Mouse (Mus musculus): ENCODE results near the gene Mgmt. TPM values are rescaled to one million over a fixed set of nuclear protein-coding genes. Genes with fewer than 3 reads are reported as not detected.

Gene Mgmt
- polyA plus RNA-seq, 1 experiment from 2014 or later = 1.5 TPM

DNA sequence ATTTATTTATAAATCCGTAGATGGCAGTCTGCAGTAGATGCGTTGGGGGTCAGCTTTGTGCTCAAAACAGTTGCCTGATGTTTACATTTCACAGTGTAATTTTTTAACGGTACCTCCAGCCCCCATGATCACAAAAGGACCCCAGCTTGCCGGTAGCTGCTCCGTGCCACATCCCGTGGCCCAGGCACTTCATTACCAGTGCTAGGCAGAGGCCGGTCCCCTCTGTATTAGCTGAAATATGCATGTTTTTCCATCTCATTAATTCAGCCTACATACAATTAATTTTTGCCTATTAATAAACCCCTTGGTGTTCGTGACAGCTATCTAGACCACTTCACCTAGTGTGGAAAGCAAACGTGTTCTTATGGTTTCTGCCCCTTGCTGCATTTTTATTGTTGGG lies 169.8 kb downstream of the Mgmt start:
- DNase-seq (peak; percentile 62), ATAC-seq (ENCODE audit: low FRiP score, low TSS enrichment) (no peak; the same call in 1 of the 2 replicates)
- H3K4me2 ChIP-seq (ENCODE audit: low read length) = peak overlapping the region; percentile 17; the same call in 1 of the 2 replicates
- no peaks in the 10 kb centered on the region for H3K27me3 ChIP-seq (ENCODE audit: control insufficient read depth, insufficient read depth, low read length)
- H3K36me3 ChIP-seq (ENCODE audit: control insufficient read depth, insufficient read depth, low read length) = no peaks in the 10 kb centered on the region
- H3K4me1 ChIP-seq (ENCODE audit: control insufficient read depth, insufficient read depth, low read length) = peaks cover 11% of the 10 kb centered on the region
- H3K4me3 ChIP-seq (replicated peaks; ENCODE audit: low read depth, low read length) = no peak overlapping the region
- WGBS = 38% methylated on average over 9 of the region's 9 CpGs
- H3K27ac ChIP-seq (replicated peaks; ENCODE audit: low read depth, low read length) = peak overlapping the region; percentile 68
- H3K9me3 ChIP-seq (ENCODE audit: control insufficient read depth, low read length) = no peaks in the 10 kb centered on the region
- no peak overlapping the region for H3K9ac ChIP-seq (replicated peaks; ENCODE audit: low read length)

DNA sequence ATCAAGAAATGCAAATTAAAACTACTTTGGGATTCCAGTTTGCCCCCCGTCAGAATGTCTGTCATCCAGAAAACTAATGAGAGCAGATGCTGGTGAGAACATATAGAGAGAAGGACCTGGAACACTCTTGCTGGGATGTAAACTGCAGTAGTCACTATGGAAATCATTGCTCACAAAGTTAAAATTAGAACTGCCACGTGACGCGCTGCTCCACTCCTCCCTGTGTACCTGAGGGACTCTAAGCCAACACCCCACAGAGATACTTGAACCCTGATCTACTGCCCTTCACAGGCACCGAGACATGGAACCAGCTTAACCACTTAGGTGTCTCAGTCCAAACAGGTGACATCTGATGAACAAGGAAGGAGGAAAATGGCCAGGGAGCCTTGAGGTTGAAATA lies 171.0 kb downstream of the Mgmt start:
- ATAC-seq (ENCODE audit: low FRiP score, low TSS enrichment) (no peak), DNase-seq (no peak)
- Histone ChIP-seq H3K4me2 (ENCODE audit: low read length) (no peak overlapping the region), H3K9me3 (ENCODE audit: control insufficient read depth, low read length) (no peaks in the 10 kb centered on the region), H3K27me3 (ENCODE audit: control insufficient read depth, insufficient read depth, low read length) (no peaks in the 10 kb centered on the region), H3K4me3 (replicated peaks; ENCODE audit: low read depth, low read length) (no peak overlapping the region), H3K27ac (replicated peaks; ENCODE audit: low read depth, low read length) (no peak overlapping the region), H3K36me3 (ENCODE audit: control insufficient read depth, insufficient read depth, low read length) (no peaks in the 10 kb centered on the region), H3K4me1 (ENCODE audit: control insufficient read depth, insufficient read depth, low read length) (peaks cover 11% of the 10 kb centered on the region), H3K9ac (replicated peaks; ENCODE audit: low read length) (no peak overlapping the region)
- 73% methylated on average over 5 of the region's 5 CpGs for WGBS

DNA sequence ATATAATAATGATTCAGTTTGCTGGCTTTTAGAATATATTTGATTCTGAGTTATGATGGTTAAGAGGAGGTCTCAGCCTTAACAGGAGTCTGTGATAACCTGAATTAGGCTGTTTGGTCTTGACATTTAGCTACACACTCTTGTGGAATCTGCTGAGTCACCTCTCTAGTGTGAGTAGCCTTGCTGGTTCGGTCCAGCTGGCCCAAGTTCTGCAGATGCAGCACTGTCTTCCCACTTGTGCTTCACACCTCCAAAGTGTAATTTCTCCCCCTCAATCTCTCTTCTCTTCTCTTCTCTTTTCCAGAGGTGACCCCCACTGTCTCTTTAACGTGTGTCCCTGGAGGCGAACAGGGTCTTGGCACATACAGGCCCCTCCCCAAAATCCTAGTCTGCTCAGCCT lies 171.8 kb downstream of the Mgmt start:
- H3K4me3 ChIP-seq (replicated peaks; ENCODE audit: low read depth, low read length) = no peak overlapping the region
- ATAC-seq (ENCODE audit: low FRiP score, low TSS enrichment) = no peak
- no peaks in the 10 kb centered on the region for H3K36me3 ChIP-seq (ENCODE audit: control insufficient read depth, insufficient read depth, low read length)
- H3K4me2 ChIP-seq (ENCODE audit: low read length) = no peak overlapping the region
- 85% methylated on average over 3 of the region's 3 CpGs for WGBS
- peaks cover 11% of the 10 kb centered on the region for H3K4me1 ChIP-seq (ENCODE audit: control insufficient read depth, insufficient read depth, low read length)
- H3K9ac ChIP-seq (replicated peaks; ENCODE audit: low read length) = no peak overlapping the region
- no peak overlapping the region for H3K27ac ChIP-seq (replicated peaks; ENCODE audit: low read depth, low read length)
- no peaks in the 10 kb centered on the region for H3K27me3 ChIP-seq (ENCODE audit: control insufficient read depth, insufficient read depth, low read length)
- no peaks in the 10 kb centered on the region for H3K9me3 ChIP-seq (ENCODE audit: control insufficient read depth, low read length)
- DNase-seq = no peak

DNA sequence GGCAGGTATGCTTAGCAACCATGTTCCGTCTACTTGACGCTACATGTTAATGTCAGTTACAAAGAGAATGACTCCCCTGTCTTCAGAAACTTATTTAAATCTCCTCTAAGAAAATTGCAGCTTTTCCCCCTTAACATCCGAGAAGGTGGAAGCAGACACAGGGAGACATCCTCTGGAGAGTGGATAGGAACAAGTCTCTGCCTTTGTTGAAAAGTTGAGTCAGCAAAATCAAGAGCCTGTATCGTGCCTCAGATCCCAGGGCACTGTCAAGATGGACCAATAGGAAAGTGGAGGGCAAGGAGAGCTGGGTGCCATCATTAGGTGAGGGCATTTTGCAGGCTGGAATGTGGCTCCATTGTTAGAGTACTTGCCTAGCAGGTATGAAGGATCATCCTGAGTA lies 172.6 kb downstream of the Mgmt start:
- Histone ChIP-seq H3K9me3 (ENCODE audit: control insufficient read depth, low read length) (no peaks in the 10 kb centered on the region), H3K27me3 (ENCODE audit: control insufficient read depth, insufficient read depth, low read length) (no peaks in the 10 kb centered on the region), H3K4me1 (ENCODE audit: control insufficient read depth, insufficient read depth, low read length) (peaks cover 11% of the 10 kb centered on the region), H3K36me3 (ENCODE audit: control insufficient read depth, insufficient read depth, low read length) (no peaks in the 10 kb centered on the region), H3K4me3 (replicated peaks; ENCODE audit: low read depth, low read length) (no peak overlapping the region), H3K9ac (replicated peaks; ENCODE audit: low read length) (no peak overlapping the region), H3K27ac (replicated peaks; ENCODE audit: low read depth, low read length) (no peak overlapping the region), H3K4me2 (ENCODE audit: low read length) (no peak overlapping the region)
- DNase-seq (no peak), ATAC-seq (ENCODE audit: low FRiP score, low TSS enrichment) (no peak)
- WGBS = 85% methylated on average over 4 of the region's 4 CpGs

DNA sequence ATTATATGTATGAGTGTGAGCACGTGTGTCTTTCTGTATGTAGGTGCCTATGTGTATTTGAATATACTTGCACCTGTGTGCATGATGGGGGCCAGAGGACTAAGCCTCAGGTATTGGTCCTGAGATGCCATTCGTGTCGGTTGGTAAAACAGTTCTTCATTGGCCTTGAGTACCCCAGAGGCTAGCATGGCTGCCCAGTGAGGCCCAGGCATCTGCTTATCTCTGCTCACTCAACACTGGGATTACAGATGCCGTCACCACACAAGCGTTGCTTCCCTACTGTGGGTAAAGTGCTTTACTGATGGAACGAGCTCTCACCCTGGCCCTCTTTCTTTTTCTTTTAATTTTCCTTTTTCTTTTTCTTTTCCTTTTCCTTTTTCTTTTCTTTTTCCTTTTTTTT lies 173.3 kb downstream of the Mgmt start:
- H3K4me3 ChIP-seq (replicated peaks; ENCODE audit: low read depth, low read length) = no peak overlapping the region
- WGBS = 82% methylated on average over 6 of the region's 6 CpGs
- H3K27me3 ChIP-seq (ENCODE audit: control insufficient read depth, insufficient read depth, low read length) = no peaks in the 10 kb centered on the region
- DNase-seq = no peak
- H3K9me3 ChIP-seq (ENCODE audit: control insufficient read depth, low read length) = no peaks in the 10 kb centered on the region
- H3K36me3 ChIP-seq (ENCODE audit: control insufficient read depth, insufficient read depth, low read length) = no peaks in the 10 kb centered on the region
- no peak overlapping the region for H3K27ac ChIP-seq (replicated peaks; ENCODE audit: low read depth, low read length)
- H3K4me2 ChIP-seq (ENCODE audit: low read length) = no peak overlapping the region
- H3K9ac ChIP-seq (replicated peaks; ENCODE audit: low read length) = no peak overlapping the region
- ATAC-seq (ENCODE audit: low FRiP score, low TSS enrichment) = no peak
- H3K4me1 ChIP-seq (ENCODE audit: control insufficient read depth, insufficient read depth, low read length) = peaks cover 11% of the 10 kb centered on the region

DNA sequence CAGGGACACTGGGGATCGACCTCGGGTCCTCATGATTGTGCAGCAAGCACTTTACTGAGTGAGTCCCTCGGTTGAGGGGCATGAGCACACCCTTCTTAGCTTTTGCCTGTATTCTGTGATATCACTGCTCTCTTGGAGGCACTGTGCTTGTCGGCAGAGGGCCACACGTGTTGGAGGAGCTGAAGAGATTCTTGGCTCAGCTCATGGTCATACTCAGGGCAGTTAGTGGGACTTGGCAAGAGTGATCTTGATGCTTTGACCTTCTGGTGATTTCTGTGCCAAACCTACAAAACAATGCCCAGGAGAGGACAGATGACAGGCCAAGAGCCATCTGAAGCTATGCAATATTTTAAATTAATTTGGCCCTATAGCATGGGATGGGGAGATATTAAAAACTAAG lies 174.4 kb downstream of the Mgmt start:
- 91% methylated on average over 5 of the region's 5 CpGs for WGBS
- H3K9me3 ChIP-seq (ENCODE audit: control insufficient read depth, low read length) = no peaks in the 10 kb centered on the region
- DNase-seq (no peak), ATAC-seq (ENCODE audit: low FRiP score, low TSS enrichment) (no peak)
- no peak overlapping the region for H3K4me3 ChIP-seq (replicated peaks; ENCODE audit: low read depth, low read length)
- H3K4me2 ChIP-seq (ENCODE audit: low read length) = no peak overlapping the region
- peaks cover 11% of the 10 kb centered on the region for H3K4me1 ChIP-seq (ENCODE audit: control insufficient read depth, insufficient read depth, low read length)
- H3K9ac ChIP-seq (replicated peaks; ENCODE audit: low read length) = no peak overlapping the region
- H3K36me3 ChIP-seq (ENCODE audit: control insufficient read depth, insufficient read depth, low read length) = no peaks in the 10 kb centered on the region
- no peaks in the 10 kb centered on the region for H3K27me3 ChIP-seq (ENCODE audit: control insufficient read depth, insufficient read depth, low read length)
- no peak overlapping the region for H3K27ac ChIP-seq (replicated peaks; ENCODE audit: low read depth, low read length)

DNA sequence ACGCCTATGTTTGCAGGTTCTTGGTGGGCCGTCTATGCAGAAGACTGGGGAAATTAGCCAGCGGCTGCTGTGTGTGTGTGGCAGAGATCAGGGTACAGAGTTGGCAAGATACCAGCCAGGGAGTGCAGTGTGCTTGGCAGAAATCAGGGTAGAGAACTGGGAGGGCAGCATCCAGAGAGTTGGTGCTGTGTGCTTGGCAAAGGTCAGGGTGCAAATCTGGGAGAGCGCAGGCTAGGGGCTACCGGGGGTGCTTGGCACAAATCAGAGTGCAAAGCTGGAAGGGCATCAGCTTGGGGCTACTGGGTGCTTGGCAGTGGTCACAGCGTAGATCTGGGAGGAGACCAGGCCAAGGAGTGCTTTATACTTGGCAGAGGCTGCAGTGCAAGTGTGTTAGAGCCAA lies 175.4 kb downstream of the Mgmt start:
- Histone ChIP-seq H3K4me2 (ENCODE audit: low read length) (no peak overlapping the region), H3K27ac (replicated peaks; ENCODE audit: low read depth, low read length) (no peak overlapping the region), H3K4me3 (replicated peaks; ENCODE audit: low read depth, low read length) (no peak overlapping the region), H3K36me3 (ENCODE audit: control insufficient read depth, insufficient read depth, low read length) (no peaks in the 10 kb centered on the region), H3K9me3 (ENCODE audit: control insufficient read depth, low read length) (no peaks in the 10 kb centered on the region), H3K4me1 (ENCODE audit: control insufficient read depth, insufficient read depth, low read length) (peaks cover 2% of the 10 kb centered on the region; the same call in 1 of the 2 replicates), H3K27me3 (ENCODE audit: control insufficient read depth, insufficient read depth, low read length) (no peaks in the 10 kb centered on the region), H3K9ac (replicated peaks; ENCODE audit: low read length) (no peak overlapping the region)
- no peak for ATAC-seq (ENCODE audit: low FRiP score, low TSS enrichment)
- DNase-seq = no peak
- WGBS = 89% methylated on average over 6 of the region's 6 CpGs

DNA sequence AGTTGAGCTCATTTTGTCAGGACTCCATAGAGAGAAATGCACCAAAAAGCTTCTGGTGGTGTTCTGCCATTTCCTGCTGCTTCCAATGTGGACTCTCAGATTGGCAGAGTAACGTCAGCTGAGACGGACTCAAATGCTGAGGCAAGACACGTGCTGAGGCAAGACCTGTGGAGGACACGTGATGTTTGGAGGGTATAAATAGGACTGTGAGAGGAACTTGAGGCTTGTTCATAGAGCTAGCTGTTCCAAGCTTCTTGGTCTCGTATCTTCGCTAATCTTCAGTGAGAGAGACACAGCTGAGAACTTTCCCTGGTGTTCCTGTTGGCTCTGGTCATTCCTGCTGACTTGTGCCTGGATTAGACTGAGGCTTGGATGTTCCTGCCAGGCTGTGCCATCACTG lies 176.9 kb downstream of the Mgmt start:
- Histone ChIP-seq H3K9me3 (ENCODE audit: control insufficient read depth, low read length) (no peaks in the 10 kb centered on the region), H3K4me2 (ENCODE audit: low read length) (no peak overlapping the region), H3K27ac (replicated peaks; ENCODE audit: low read depth, low read length) (no peak overlapping the region), H3K4me3 (replicated peaks; ENCODE audit: low read depth, low read length) (no peak overlapping the region), H3K27me3 (ENCODE audit: control insufficient read depth, insufficient read depth, low read length) (no peaks in the 10 kb centered on the region), H3K36me3 (ENCODE audit: control insufficient read depth, insufficient read depth, low read length) (no peaks in the 10 kb centered on the region), H3K9ac (replicated peaks; ENCODE audit: low read length) (no peak overlapping the region), H3K4me1 (ENCODE audit: control insufficient read depth, insufficient read depth, low read length) (no peaks in the 10 kb centered on the region)
- no peak for ATAC-seq (ENCODE audit: low FRiP score, low TSS enrichment)
- DNase-seq = no peak
- 90% methylated on average over 6 of the region's 6 CpGs for WGBS

DNA sequence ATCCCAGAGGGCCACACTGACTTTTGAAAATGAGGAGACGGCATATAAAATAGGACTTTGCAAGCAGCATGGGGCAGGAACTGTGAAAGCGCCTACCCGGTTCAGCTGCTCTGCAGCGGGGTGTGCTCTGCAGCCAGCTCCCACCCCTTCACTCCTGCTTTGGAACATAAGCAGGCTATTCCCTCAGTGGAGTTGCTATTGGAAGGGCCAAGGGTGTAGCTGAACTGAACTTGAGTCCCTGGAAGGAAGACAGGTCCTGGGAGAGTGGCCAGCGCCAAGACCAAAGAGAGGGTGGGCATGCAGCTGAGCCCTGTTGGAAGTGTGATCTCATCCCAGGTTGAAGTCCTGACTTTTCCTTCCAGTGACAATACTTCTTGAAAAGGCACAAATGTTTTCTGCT lies 179.5 kb downstream of the Mgmt start:
- H3K27ac ChIP-seq (replicated peaks; ENCODE audit: low read depth, low read length) = no peak overlapping the region
- ATAC-seq (ENCODE audit: low FRiP score, low TSS enrichment) (no peak), DNase-seq (no peak)
- H3K4me1 ChIP-seq (ENCODE audit: control insufficient read depth, insufficient read depth, low read length) = no peaks in the 10 kb centered on the region
- no peak overlapping the region for H3K4me2 ChIP-seq (ENCODE audit: low read length)
- no peaks in the 10 kb centered on the region for H3K9me3 ChIP-seq (ENCODE audit: control insufficient read depth, low read length)
- no peak overlapping the region for H3K9ac ChIP-seq (replicated peaks; ENCODE audit: low read length)
- no peak overlapping the region for H3K4me3 ChIP-seq (replicated peaks; ENCODE audit: low read depth, low read length)
- H3K27me3 ChIP-seq (ENCODE audit: control insufficient read depth, insufficient read depth, low read length) = no peaks in the 10 kb centered on the region
- 70% methylated on average over 5 of the region's 5 CpGs for WGBS
- no peaks in the 10 kb centered on the region for H3K36me3 ChIP-seq (ENCODE audit: control insufficient read depth, insufficient read depth, low read length)
